Mouse (Mus musculus) midbrain, embryonic 11.5 days (tissue): ENCODE measurements around the gene Fkbp2. TPM values are rescaled to one million over a fixed set of nuclear protein-coding genes. Genes with fewer than 3 reads are reported as not detected.

ENCODE experiments used
- ATAC-seq: fragments of 200-750 bp; cut with Nextera tagmentation; 2 replicates; pipeline ENCODE4 v1.8.0; 2017; ENCODE audit warnings: moderate TSS enrichment, moderate library complexity; ENCODE audit not compliant: low FRiP score
- DNase-seq: peaks from one replicate; pipeline ENCODE4 v3.0.0; 2015; ENCODE audit warnings: low spot score; ENCODE audit errors: missing footprints
- H3K27ac ChIP-seq: fragments of 300-500 bp; sonication (generic); 2 replicates; pipeline ENCODE4 v1.5.1; 2014; ENCODE audit warnings: low read depth, low read length
- H3K27me3 ChIP-seq: fragments of 300-500 bp; sonication (generic); 2 replicates; pipeline ENCODE4 v1.6.1; 2014; ENCODE audit warnings: mild to moderate bottlenecking, low read length, moderate library complexity, mixed read lengths; ENCODE audit not compliant: control insufficient read depth, insufficient read depth
- H3K36me3 ChIP-seq: fragments of 300-500 bp; sonication (generic); 2 replicates; pipeline ENCODE4 v1.6.1; 2014; ENCODE audit warnings: mild to moderate bottlenecking, low read length, moderate library complexity, mixed read lengths; ENCODE audit not compliant: control insufficient read depth, insufficient read depth
- H3K4me1 ChIP-seq: fragments of 300-500 bp; sonication (generic); 2 replicates; pipeline ENCODE4 v1.6.1; 2014; ENCODE audit warnings: low read length; ENCODE audit not compliant: control insufficient read depth, insufficient read depth
- H3K4me2 ChIP-seq: fragments of 300-500 bp; sonication (generic); 2 replicates; pipeline ENCODE4 v1.6.1; 2014; ENCODE audit warnings: mild to moderate bottlenecking, moderate library complexity
- H3K4me3 ChIP-seq: fragments of 300-500 bp; sonication (generic); 2 replicates; pipeline ENCODE4 v1.5.1; 2014; ENCODE audit warnings: low read depth, low read length
- H3K9ac ChIP-seq: fragments of 300-500 bp; sonication (generic); 2 replicates; pipeline ENCODE4 v1.6.1; 2014; ENCODE audit warnings: low read length
- H3K9me3 ChIP-seq: fragments of 300-500 bp; sonication (generic); 2 replicates; pipeline ENCODE4 v1.6.1; 2016; ENCODE audit warnings: low read length; ENCODE audit not compliant: control insufficient read depth
- WGBS: fragments of 180-500 bp; shearing (Covaris S2); extraction: QIAGEN DNeasy Blood & Tissue Kit; methylation state at CpG from one replicate; pipeline ENCODE4 v1.1.7; 2014; 5-methylcytosine and 5-hydroxymethylcytosine counted together
- polyA plus RNA-seq: library from polyadenylated mRNA; unstranded; fragments of >200 nt; fragmentation: Nextera tagmentation; extraction: Ambion mirVana; gene quantifications from 2 replicates; pipeline ENCODE4 v1.2.1, GENCODE M21; 2014

Fkbp2 gene
- polyA plus RNA-seq, 1 experiment from 2014 or later = 81.3 TPM

- WGBS = 12% methylated on average over 9 of the region's 9 CpGs
- H3K4me2 ChIP-seq = no peak overlapping the region
- peaks cover 77% of the 10 kb centered on the region for H3K27me3 ChIP-seq
- H3K4me3 ChIP-seq = no peak overlapping the region
- no peak overlapping the region for H3K9ac ChIP-seq
- ATAC-seq = no peak
- H3K36me3 ChIP-seq = no peaks in the 10 kb centered on the region
- H3K27ac ChIP-seq = no peak overlapping the region
- no peaks in the 10 kb centered on the region for H3K9me3 ChIP-seq
- no peaks in the 10 kb centered on the region; the same call in 1 of the 2 replicates for H3K4me1 ChIP-seq
- DNase-seq = peak; percentile 79
Measured at GRCm38 (mm10) chr19:6928080-6928479, 52.2 kb downstream of the Fkbp2 start.

Other genes with a start within 250 kb of the Fkbp2 start
- 4.8 and 5.1 TPM in 2 replicates for gene Rps6ka4, start 139.9 kb downstream of the Fkbp2 start, polyA plus RNA-seq
- 0.26 and 0.58 TPM in 2 replicates for gene Ccdc88b, start 122.3 kb downstream of the Fkbp2 start, polyA plus RNA-seq
- 147 and 151 TPM in 2 replicates for gene Trmt112, start 70.8 kb downstream of the Fkbp2 start, polyA plus RNA-seq
- gene Prdx5, start 70.4 kb downstream of the Fkbp2 start, polyA plus RNA-seq = 123 and 127 TPM in 2 replicates
- 3.4 and 3.7 TPM in 2 replicates for gene Esrra, start 58.7 kb downstream of the Fkbp2 start, polyA plus RNA-seq
- not detected in 2 replicates for gene Catsperz, start 55.1 kb downstream of the Fkbp2 start, polyA plus RNA-seq
- not detected in 2 replicates for gene Kcnk4, start 46.0 kb downstream of the Fkbp2 start, polyA plus RNA-seq
- 53.7 and 55.9 TPM in 2 replicates for gene Bad, start 38.6 kb downstream of the Fkbp2 start, polyA plus RNA-seq
- gene Gpr137, start 38.0 kb downstream of the Fkbp2 start, polyA plus RNA-seq = 28.0 and 32.0 TPM in 2 replicates
- 245 and 285 TPM in 2 replicates for gene Ppp1r14b, start 5.5 kb downstream of the Fkbp2 start, polyA plus RNA-seq
- 13.0 and 14.2 TPM in 2 replicates for gene Plcb3, start 4.0 kb downstream of the Fkbp2 start, polyA plus RNA-seq
- gene Vegfb, start 7.2 kb upstream of the Fkbp2 start, polyA plus RNA-seq = 21.9 and 25.4 TPM in 2 replicates
- 17.9 and 21.0 TPM in 2 replicates for gene Dnajc4, start 12.1 kb upstream of the Fkbp2 start, polyA plus RNA-seq
- 14.4 and 19.5 TPM in 2 replicates for gene Nudt22, start 15.6 kb upstream of the Fkbp2 start, polyA plus RNA-seq
- 10.0 and 10.2 TPM in 2 replicates for gene Trpt1, start 15.6 kb upstream of the Fkbp2 start, polyA plus RNA-seq
- 6.7 and 7.3 TPM in 2 replicates for gene Fermt3, start 39.0 kb upstream of the Fkbp2 start, polyA plus RNA-seq
- gene Stip1, start 59.5 kb upstream of the Fkbp2 start, polyA plus RNA-seq = 410 and 416 TPM in 2 replicates
- 2.2 and 3.0 TPM in 2 replicates for gene Macrod1, start 76.3 kb upstream of the Fkbp2 start, polyA plus RNA-seq
- 7.5 and 8.2 TPM in 2 replicates for gene Flrt1, start 125.2 kb upstream of the Fkbp2 start, polyA plus RNA-seq
- 241 and 252 TPM in 2 replicates for gene Otub1, start 225.8 kb upstream of the Fkbp2 start, polyA plus RNA-seq
- 730 and 757 TPM in 2 replicates for gene Cox8a, start 237.1 kb upstream of the Fkbp2 start, polyA plus RNA-seq